ENCODE assay signal across 8 mouse cellular contexts in genomic region chr5:138186950-138187638, GRCm38 (mm10). TPM values are rescaled to one million over a fixed set of nuclear protein-coding genes. Genes with fewer than 3 reads are reported as not detected.
DNase-seq lines count a peak whose midpoint lies in the region; ATAC-seq and TF ChIP-seq lines count a peak whose summit lies in the region.

Gene Taf6, minus strand, starts transcription at chr5:138187451.
Gene Cnpy4, plus strand, starts transcription at chr5:138187485.

- H3K9ac ChIP-seq in heart, embryonic 13.5 days: peak within 1 kb of the TSS; percentile 91
- H3K9ac ChIP-seq in kidney, postnatal 0 days (ENCODE audit: low read depth, low read length): peak within 1 kb of the TSS; percentile 83
- H3K9ac ChIP-seq in liver, embryonic 11.5 days (ENCODE audit: low read depth, low read length): peak within 1 kb of the TSS; percentile 86

- peak within 1 kb of the TSS; percentile 94 for H3K4me3 ChIP-seq in brown adipose tissue, adult 24 weeks (ENCODE audit: insufficient read depth, low read depth, low read length)
- H3K4me3 ChIP-seq in heart, embryonic 13.5 days: peak within 1 kb of the TSS; percentile 72
- H3K4me3 ChIP-seq in kidney, postnatal 0 days (replicated peaks; ENCODE audit: low read depth, low read length): peak within 1 kb of the TSS; percentile 84
- H3K4me3 ChIP-seq in liver, embryonic 11.5 days (ENCODE audit: low read depth, low read length): peak within 1 kb of the TSS; percentile 74
- peak within 1 kb of the TSS; percentile 96 for H3K4me3 ChIP-seq in myocyte

- no peaks in the 10 kb centered on the region for H3K9me3 ChIP-seq in heart, embryonic 13.5 days
- H3K9me3 ChIP-seq in kidney, postnatal 0 days (replicated peaks; ENCODE audit: low read length): no peaks in the 10 kb centered on the region
- no peaks in the 10 kb centered on the region for H3K9me3 ChIP-seq in liver, embryonic 11.5 days (ENCODE audit: control insufficient read depth, low read length)

- peak; percentile 93 for DNase-seq in CD4-positive, CD25-positive, alpha-beta regulatory T cell, adult 2 months (ENCODE audit: low read depth, low spot score)
- DNase-seq in kidney, postnatal 0 days (ENCODE audit: low spot score): peak; percentile 95
- peak; percentile 78 for DNase-seq in liver, embryonic 11.5 days (ENCODE audit: low spot score)
- peak; percentile 85 to 93 for DNase-seq in spleen, postnatal 4 days (ENCODE audit: low spot score in 2 of 2)

- no peaks in the 10 kb centered on the region for H3K4me1 ChIP-seq in brown adipose tissue, adult 24 weeks (ENCODE audit: control insufficient read depth, insufficient read depth, insufficient read length, low read length)
- H3K4me1 ChIP-seq in heart, embryonic 13.5 days: peaks cover 20% of the 10 kb centered on the region
- H3K4me1 ChIP-seq in kidney, postnatal 0 days (replicated peaks; ENCODE audit: insufficient read depth, low read length): 0 out of 2 replicates have a peak, but pooled peaks cover 5% of the 10 kb centered on the region
- peaks cover 15% of the 10 kb centered on the region for H3K4me1 ChIP-seq in liver, embryonic 11.5 days (replicated peaks; ENCODE audit: control insufficient read depth, insufficient read depth, low read length)

- ATAC-seq in erythroid progenitor cell, adult 5-6 weeks (replicated peaks; ENCODE audit: low FRiP score, poor library complexity, severe bottlenecking): peak; percentile 86
- peak; percentile 69 for ATAC-seq in heart, embryonic 13.5 days (ENCODE audit: extremely low read depth, insufficient number of reproducible peaks, low FRiP score, low TSS enrichment)
- peak; percentile 79 for ATAC-seq in kidney, postnatal 0 days (replicated peaks; ENCODE audit: low FRiP score, low read depth)
- ATAC-seq in liver, embryonic 11.5 days (replicated peaks; ENCODE audit: low FRiP score): peak; percentile 81

- peak within 1 kb of the TSS; percentile 92 for H3K27ac ChIP-seq in brown adipose tissue, adult 24 weeks (replicated peaks; ENCODE audit: low read depth, low read length)
- peak within 1 kb of the TSS; percentile 74 for H3K27ac ChIP-seq in heart, embryonic 13.5 days (replicated peaks)
- peak within 1 kb of the TSS; percentile 75 for H3K27ac ChIP-seq in kidney, postnatal 0 days
- H3K27ac ChIP-seq in liver, embryonic 11.5 days (ENCODE audit: low read depth, low read length): peak within 1 kb of the TSS; percentile 70; the same call in 1 of the 2 replicates

- H3K79me2 ChIP-seq in myocyte (ENCODE audit: control insufficient read depth, insufficient read depth): peaks cover 10% of the 10 kb centered on the region

- no peak within 1 kb of the TSS for H3ac ChIP-seq in myocyte (ENCODE audit: control insufficient read depth, insufficient read length)

- H3K27me3 ChIP-seq in heart, embryonic 13.5 days (replicated peaks): no peaks in the 10 kb centered on the region
- no peaks in the 10 kb centered on the region for H3K27me3 ChIP-seq in kidney, postnatal 0 days (ENCODE audit: insufficient read depth, low read length)
- H3K27me3 ChIP-seq in liver, embryonic 11.5 days (replicated peaks; ENCODE audit: control insufficient read depth, insufficient read depth, low read length): no peaks in the 10 kb centered on the region
- H3K27me3 ChIP-seq in myocyte (ENCODE audit: control insufficient read depth, insufficient read depth, insufficient read length): no peaks in the 10 kb centered on the region

- WGBS in heart, embryonic 13.5 days: under 1% methylated on average over 31 of the region's 31 CpGs
- under 1% methylated on average over 31 of the region's 31 CpGs for WGBS in kidney, postnatal 0 days
- under 1% methylated on average over 31 of the region's 31 CpGs for WGBS in liver, embryonic 11.5 days

- TF ChIP-seq CTCF in kidney, postnatal 0 days (IDR thresholded peaks at IDR 0.05; ENCODE audit: low read depth): no peak

- peaks cover 49% of the 10 kb centered on the region for H3K36me3 ChIP-seq in heart, embryonic 13.5 days
- H3K36me3 ChIP-seq in kidney, postnatal 0 days (ENCODE audit: insufficient read depth, low read length): peaks cover 9% of the 10 kb centered on the region
- H3K36me3 ChIP-seq in liver, embryonic 11.5 days (ENCODE audit: control insufficient read depth, insufficient read depth, low read length): peaks cover 20% of the 10 kb centered on the region
- H3K36me3 ChIP-seq in myocyte (ENCODE audit: control insufficient read depth, insufficient read depth): peaks cover 6% of the 10 kb centered on the region

- peak; percentile 81 for TF ChIP-seq POLR2A in myocyte (IDR thresholded peaks at IDR 0.05; ENCODE audit: insufficient read length, low read depth)

- H3K4me2 ChIP-seq in heart, embryonic 13.5 days: peak within 1 kb of the TSS; percentile 77
- peak within 1 kb of the TSS; percentile 74 for H3K4me2 ChIP-seq in kidney, postnatal 0 days (ENCODE audit: low read length)
- H3K4me2 ChIP-seq in liver, embryonic 11.5 days: peak within 1 kb of the TSS; percentile 74
- peak within 1 kb of the TSS; percentile 97 for H3K4me2 ChIP-seq in myocyte (ENCODE audit: low read depth)

TF ChIP-seq in myocyte, 11 proteins besides CTCF, POLR2A, EP300 and RAD21:
- TF ChIP-seq POLR2AphosphoS2 (IDR thresholded peaks at IDR 0.05; ENCODE audit: insufficient read length, low read depth) (peak; percentile 68), MAX (IDR thresholded peaks at IDR 0.05; ENCODE audit: low read depth) (no peak)

RNA-seq across cellular contexts. Expression of gene Taf6, which starts in this region (rescaled TPM):
- 18.0 and 22.4 TPM in 2 replicates for polyA plus RNA-seq in brown adipose tissue, adult 24 weeks (2012; ENCODE audit: insufficient read depth, insufficient read length, missing spikeins)
- 40.4 and 42.3 TPM in 2 replicates for total RNA-seq in erythroid progenitor cell, adult 5-6 weeks (2015; ENCODE audit: low replicate concordance)
- 21.8 and 30.3 TPM in 2 replicates for total RNA-seq in erythroid progenitor cell, adult 5-6 weeks (2017; ENCODE audit: low replicate concordance)
- 62.8 and 69.7 TPM in 2 replicates for polyA plus RNA-seq in heart, embryonic 13.5 days (2015; fragmentation: Nextera tagmentation; extraction: Ambion mirVana)
- polyA plus RNA-seq in kidney, postnatal 0 days (2015; fragmentation: Nextera tagmentation; extraction: Ambion mirVana): 49.8 and 54.8 TPM in 2 replicates
- polyA plus RNA-seq in liver, embryonic 11.5 days (2014; fragmentation: Nextera tagmentation; extraction: Ambion mirVana): 91.9 and 95.0 TPM in 2 replicates
- 47.1 TPM for polyA plus RNA-seq in myocyte (2012; fragmentation: generic; extraction: Trizol)

RNA-seq across cellular contexts. Expression of gene Cnpy4, which starts in this region (rescaled TPM):
- polyA plus RNA-seq in brown adipose tissue, adult 24 weeks (2012; ENCODE audit: insufficient read depth, insufficient read length, missing spikeins): 8.0 and 11.0 TPM in 2 replicates
- 13.0 and 23.8 TPM in 2 replicates for total RNA-seq in erythroid progenitor cell, adult 5-6 weeks (2015; ENCODE audit: low replicate concordance)
- 23.5 and 29.3 TPM in 2 replicates for total RNA-seq in erythroid progenitor cell, adult 5-6 weeks (2017; ENCODE audit: low replicate concordance)
- 26.1 and 27.1 TPM in 2 replicates for polyA plus RNA-seq in heart, embryonic 13.5 days (2015; fragmentation: Nextera tagmentation; extraction: Ambion mirVana)
- polyA plus RNA-seq in kidney, postnatal 0 days (2015; fragmentation: Nextera tagmentation; extraction: Ambion mirVana): 42.2 and 43.9 TPM in 2 replicates
- polyA plus RNA-seq in liver, embryonic 11.5 days (2014; fragmentation: Nextera tagmentation; extraction: Ambion mirVana): 36.0 and 38.7 TPM in 2 replicates
- polyA plus RNA-seq in myocyte (2012; fragmentation: generic; extraction: Trizol): 11.5 TPM

Comparison
In these comparisons a context has a peak if more than half of its experiments do, and no peak if none do; other contexts are left out.
1. Peak in every context shown above with its lines: DNase-seq, ATAC-seq, H3K4me3 ChIP-seq and H3K27ac ChIP-seq.